Mouse (Mus musculus) splenic B cell, adult 2 months (primary cell): ENCODE measurements around the gene Ephb4.

Experiments used
- DNase-seq: peaks from one replicate; pipeline ENCODE4 v3.0.0-alpha.2; 2011; ENCODE audit warnings: low read depth, low spot score
- H3K27me3 ChIP-seq: 2 replicates; pipeline ENCODE4 v1.6.1; 2012; ENCODE audit warnings: mild to moderate bottlenecking, low read length, moderate library complexity, mixed read lengths; ENCODE audit not compliant: control insufficient read depth, poor library complexity, insufficient read depth, severe bottlenecking
- H3K36me3 ChIP-seq: 2 replicates; pipeline ENCODE4 v1.6.1; 2012; ENCODE audit warnings: mild to moderate bottlenecking, low read length, moderate library complexity, mixed read lengths; ENCODE audit not compliant: control insufficient read depth, poor library complexity, insufficient read depth, severe bottlenecking

Gene Ephb4

DNA sequence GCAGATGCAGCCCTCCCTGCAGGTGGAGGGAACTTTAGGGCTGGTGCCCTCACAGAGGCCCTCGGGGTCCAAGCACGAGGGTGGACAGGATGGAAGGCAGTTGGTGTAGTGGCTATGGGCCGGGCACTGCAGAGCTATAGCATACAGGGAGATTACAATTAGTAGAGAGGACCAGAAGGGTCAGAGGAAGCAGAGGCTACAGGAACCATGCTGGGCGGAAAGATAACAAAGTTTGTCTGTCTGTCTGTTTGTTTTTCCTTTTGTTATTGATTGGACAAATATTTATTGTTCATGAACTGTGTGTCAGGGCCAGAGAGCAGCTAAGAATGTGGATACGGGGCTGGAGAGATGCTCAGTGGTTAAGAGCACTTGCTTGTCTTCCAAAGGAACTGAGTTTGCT is 64.3 kb downstream of the Ephb4 start:
- no peaks in the 10 kb centered on the region for H3K27me3 ChIP-seq
- no peak for DNase-seq
- H3K36me3 ChIP-seq, result no peaks in the 10 kb centered on the region

DNA sequence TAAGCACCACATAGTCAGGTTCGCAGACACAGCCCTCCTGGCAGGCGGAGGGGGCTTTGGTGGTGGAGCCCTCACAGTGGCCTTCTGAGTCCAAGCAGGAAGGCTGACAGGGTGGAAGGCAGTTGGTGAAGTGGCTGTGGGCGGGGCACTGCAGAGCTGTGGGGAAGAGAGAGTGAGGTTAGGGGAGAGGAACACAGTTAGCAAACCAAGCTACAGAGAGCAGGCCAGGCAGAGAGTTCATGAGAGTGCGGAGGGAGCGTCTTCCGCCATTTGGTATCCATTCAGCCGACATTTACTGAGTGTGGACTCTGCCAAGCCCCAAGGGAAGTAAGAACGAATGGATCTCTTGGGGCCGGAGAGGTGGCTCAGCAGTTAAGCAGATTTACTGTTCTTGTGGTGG is 69.2 kb downstream of the Ephb4 start:
- H3K36me3 ChIP-seq, result no peaks in the 10 kb centered on the region
- H3K27me3 ChIP-seq, result no peaks in the 10 kb centered on the region
- DNase-seq, result no peak

DNA sequence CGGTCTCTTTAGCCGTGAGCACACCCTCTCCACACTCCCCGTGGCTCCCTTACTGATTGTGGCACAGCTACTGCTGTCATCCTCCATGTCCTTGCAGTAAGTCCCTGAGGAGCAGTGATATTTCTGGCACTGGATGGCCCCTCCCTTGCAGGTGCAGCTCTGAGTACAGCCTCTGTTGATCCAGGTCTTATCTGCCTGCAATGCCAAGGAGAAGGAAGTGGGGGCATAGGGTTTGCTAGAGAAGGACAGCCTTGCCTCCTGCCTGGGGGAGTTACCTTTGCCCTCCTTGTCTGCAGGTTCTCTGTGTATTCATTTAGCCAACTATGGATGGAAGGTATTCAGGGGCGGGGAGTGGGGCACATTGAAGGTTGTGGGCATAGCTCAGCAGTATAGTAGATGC is 69.9 kb downstream of the Ephb4 start:
- H3K36me3 ChIP-seq, result no peaks in the 10 kb centered on the region
- DNase-seq, result no peak
- no peaks in the 10 kb centered on the region for H3K27me3 ChIP-seq

DNA sequence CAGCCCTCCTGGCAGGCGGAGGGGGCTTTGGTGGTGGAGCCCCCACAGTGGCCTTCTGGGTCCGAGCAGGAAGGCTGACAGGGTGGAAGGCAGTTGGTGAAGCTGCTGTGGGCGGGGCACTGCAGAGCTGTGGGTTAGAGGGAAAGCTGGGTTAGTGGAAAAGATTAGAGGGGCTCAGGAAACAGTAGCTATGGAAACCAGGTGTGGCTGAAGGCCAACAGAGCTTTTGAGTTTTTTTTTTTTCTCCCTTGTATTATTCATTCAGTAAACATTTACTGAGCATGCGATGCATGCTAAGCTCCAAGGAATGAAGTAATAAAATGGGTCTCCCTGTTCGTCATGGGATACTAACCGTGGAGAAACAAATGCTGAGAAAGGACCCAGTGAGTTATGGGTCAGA is 75.7 kb downstream of the Ephb4 start:
- Histone ChIP-seq H3K36me3 (no peaks in the 10 kb centered on the region), H3K27me3 (no peaks in the 10 kb centered on the region)
- no peak for DNase-seq
